Mouse (Mus musculus): ENCODE results near the gene Cela1. TPM values are rescaled to one million over a fixed set of nuclear protein-coding genes. Genes with fewer than 3 reads are reported as not detected.

Gene Cela1
- polyA plus RNA-seq, 1 experiment from 2014 or later, result 6.2 TPM

GRCm38 (mm10) chr15:100627287-100627686, 60.4 kb downstream of the Cela1 start:
- Histone ChIP-seq H3K9ac (replicated peaks; ENCODE audit: low read depth, low read length) (no peak overlapping the region), H3K4me2 (replicated peaks; ENCODE audit: low read depth, low read length) (no peak overlapping the region), H3K4me3 (ENCODE audit: low read depth, low read length) (no peak overlapping the region), H3K36me3 (ENCODE audit: control insufficient read depth, insufficient read depth, low read length) (no peaks in the 10 kb centered on the region), H3K27ac (ENCODE audit: low read length) (no peak overlapping the region), H3K9me3 (ENCODE audit: control insufficient read depth, low read depth, low read length) (no peaks in the 10 kb centered on the region), H3K27me3 (ENCODE audit: control insufficient read depth, insufficient read depth, low read length) (no peaks in the 10 kb centered on the region), H3K4me1 (ENCODE audit: control insufficient read depth, insufficient read depth, low read length) (0 out of 2 replicates have a peak, but pooled peaks cover 7% of the 10 kb centered on the region)
- ATAC-seq (ENCODE audit: insufficient number of reproducible peaks, insufficient read depth, low FRiP score, low read depth), result no peak
- 23% methylated on average over 10 of the region's 10 CpGs for whole genome bisulfite sequencing

GRCm38 (mm10) chr15:100624435-100624834, 63.3 kb downstream of the Cela1 start:
- Histone ChIP-seq H3K9ac (replicated peaks; ENCODE audit: low read depth, low read length) (no peak overlapping the region), H3K27ac (ENCODE audit: low read length) (no peak overlapping the region), H3K4me2 (replicated peaks; ENCODE audit: low read depth, low read length) (no peak overlapping the region), H3K27me3 (ENCODE audit: control insufficient read depth, insufficient read depth, low read length) (no peaks in the 10 kb centered on the region), H3K9me3 (ENCODE audit: control insufficient read depth, low read depth, low read length) (no peaks in the 10 kb centered on the region), H3K4me3 (ENCODE audit: low read depth, low read length) (no peak overlapping the region), H3K36me3 (ENCODE audit: control insufficient read depth, insufficient read depth, low read length) (peaks cover 7% of the 10 kb centered on the region), H3K4me1 (ENCODE audit: control insufficient read depth, insufficient read depth, low read length) (0 out of 2 replicates have a peak, but pooled peaks cover 7% of the 10 kb centered on the region)
- 89% methylated on average over 3 of the region's 3 CpGs for WGBS
- ATAC-seq (ENCODE audit: insufficient number of reproducible peaks, insufficient read depth, low FRiP score, low read depth), result no peak

Small RNA genes lying within 50 kb of the gene (microRNA-seq; reads per million reads assigned to microRNA genes)
- not detected for gene Mir6961

Other genes starting within 250 kb of the Cela1 start
- gene Letmd1, start 218.9 kb downstream of the Cela1 start, polyA plus RNA-seq (2014; fragmentation: Nextera tagmentation; extraction: Ambion mirVana), result 29.8 and 30.4 TPM in 2 replicates
- 12.0 and 12.6 TPM in 2 replicates for gene Csrnp2, start 192.4 kb downstream of the Cela1 start, polyA plus RNA-seq (2014; fragmentation: Nextera tagmentation; extraction: Ambion mirVana)
- 26.5 and 30.1 TPM in 2 replicates for gene Tfcp2, start 135.9 kb downstream of the Cela1 start, polyA plus RNA-seq (2014; fragmentation: Nextera tagmentation; extraction: Ambion mirVana)
- gene Pou6f1, start 87.9 kb downstream of the Cela1 start, polyA plus RNA-seq (2014; fragmentation: Nextera tagmentation; extraction: Ambion mirVana), result 9.3 and 9.6 TPM in 2 replicates
- gene Dazap2, start 72.6 kb downstream of the Cela1 start, polyA plus RNA-seq (2014; fragmentation: Nextera tagmentation; extraction: Ambion mirVana), result 232 and 245 TPM in 2 replicates
- gene Smagp, start 51.0 kb downstream of the Cela1 start, polyA plus RNA-seq (2014; fragmentation: Nextera tagmentation; extraction: Ambion mirVana), result 33.3 and 36.8 TPM in 2 replicates
- gene Bin2, start 18.4 kb downstream of the Cela1 start, polyA plus RNA-seq (2014; fragmentation: Nextera tagmentation; extraction: Ambion mirVana), result 3.2 and 6.6 TPM in 2 replicates
- 3.0 and 3.3 TPM in 2 replicates for gene Galnt6, start 41.5 kb upstream of the Cela1 start, polyA plus RNA-seq (2014; fragmentation: Nextera tagmentation; extraction: Ambion mirVana)
- 5.6 and 5.7 TPM in 2 replicates for gene Slc4a8, start 73.8 kb upstream of the Cela1 start, polyA plus RNA-seq (2014; fragmentation: Nextera tagmentation; extraction: Ambion mirVana)
- 3.6 and 5.7 TPM in 2 replicates for gene Scn8a, start 181.9 kb upstream of the Cela1 start, polyA plus RNA-seq (2014; fragmentation: Nextera tagmentation; extraction: Ambion mirVana)